Mouse (Mus musculus) spleen, postnatal 36 days (tissue): Measurements from ENCODE around the gene Reln.

Experiments used
- DNase-seq, 2 experiments: peaks; one replicate each; pipeline ENCODE4 v3.0.0; 2022; ENCODE audit warnings: low spot score in 2 of 2, mixed read lengths in 1 of 2

The Reln gene

DNA sequence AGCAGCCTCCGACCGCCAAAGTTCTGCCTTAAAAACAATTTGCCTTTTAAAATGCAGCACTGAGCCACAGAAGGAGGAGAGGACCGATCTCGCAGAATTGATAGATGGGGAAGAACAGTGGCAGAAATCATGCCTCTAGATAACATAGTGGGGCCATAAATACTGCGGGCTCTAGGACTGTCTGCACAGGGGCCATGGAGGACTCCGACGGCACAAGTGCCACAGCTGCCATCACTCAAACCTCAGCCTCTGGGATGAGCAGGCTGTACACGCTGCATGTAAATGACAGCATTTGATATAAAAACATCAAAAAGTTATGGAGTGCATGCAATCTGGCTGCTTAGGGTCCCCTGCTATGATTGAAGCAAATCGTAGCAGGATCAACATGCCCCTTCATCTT is 227.6 kb downstream of the Reln start:
- DNase-seq, result no peak

DNA sequence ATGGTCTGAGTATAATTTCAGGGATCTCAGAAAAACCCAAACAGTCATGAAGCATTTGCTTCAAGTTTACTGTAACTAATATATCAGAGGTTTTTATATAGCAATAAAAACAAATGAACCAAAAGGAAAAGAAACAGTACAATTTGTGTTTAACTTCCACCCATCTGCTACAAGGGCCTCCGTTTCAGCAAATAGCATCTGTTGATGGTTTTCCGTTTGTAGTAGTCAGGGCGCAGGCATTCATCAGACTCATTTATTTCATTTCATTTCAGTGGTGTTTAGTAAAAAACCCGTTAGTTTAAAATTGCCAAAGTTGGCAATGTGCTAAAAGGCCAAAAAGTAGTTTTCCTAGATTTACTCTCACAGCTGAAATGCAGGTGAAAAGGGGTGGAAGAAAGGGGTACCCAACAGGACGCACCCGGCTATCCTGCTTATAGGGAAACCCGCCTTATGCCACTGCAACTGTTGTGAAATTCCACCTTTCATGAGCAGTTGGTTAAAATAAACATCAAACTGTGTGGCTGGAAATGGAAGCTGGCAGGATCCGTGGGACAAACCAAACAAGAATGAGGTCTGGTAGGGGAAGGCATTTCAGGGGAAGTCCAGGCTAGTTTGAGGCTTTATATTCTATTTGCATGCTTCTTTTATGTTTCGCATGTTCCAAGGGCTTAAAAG is 237.6 kb downstream of the Reln start:
- DNase-seq, result no peak

- DNase-seq, result no peak
These were observed 249.5 kb downstream of the Reln start for GRCm38 (mm10) chr5:22094984-22095383.

GRCm38 (mm10) chr5:22094043-22094442 is 250.5 kb downstream of the Reln start:
- DNase-seq, result no peak

DNA sequence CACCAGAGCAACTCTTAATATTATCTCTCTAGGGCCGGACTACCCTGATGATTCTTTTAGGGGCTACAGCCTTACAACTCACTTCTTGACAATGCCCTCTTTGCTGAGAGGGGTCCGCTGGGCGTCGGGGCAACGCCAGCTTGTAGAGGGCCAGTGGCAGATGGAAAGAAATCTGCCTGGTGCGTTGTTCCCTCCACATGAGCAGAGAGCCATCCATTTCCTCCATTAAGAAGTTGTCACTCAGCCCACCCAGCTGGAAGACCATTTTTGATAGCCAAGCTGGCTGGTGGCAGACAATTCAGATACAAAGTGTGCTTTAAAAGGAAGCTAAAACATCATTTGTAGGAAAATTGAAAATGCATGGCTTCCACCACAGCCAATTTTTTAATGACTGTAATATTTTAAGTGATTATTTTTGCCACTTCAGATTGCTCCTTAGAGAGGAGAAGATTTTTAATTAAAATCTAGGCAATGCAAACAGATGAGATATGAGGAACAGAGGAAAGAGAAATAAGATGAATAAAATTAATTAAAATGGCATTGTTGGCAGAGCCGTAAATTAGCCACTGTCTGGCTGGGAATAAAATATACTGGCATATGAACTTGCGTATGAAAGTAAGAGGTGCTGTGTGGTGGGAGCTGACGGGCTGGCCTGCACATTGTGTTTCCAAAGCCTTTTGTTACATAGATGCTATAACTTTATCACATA is 251.2 kb downstream of the Reln start:
- no peak for DNase-seq

DNA sequence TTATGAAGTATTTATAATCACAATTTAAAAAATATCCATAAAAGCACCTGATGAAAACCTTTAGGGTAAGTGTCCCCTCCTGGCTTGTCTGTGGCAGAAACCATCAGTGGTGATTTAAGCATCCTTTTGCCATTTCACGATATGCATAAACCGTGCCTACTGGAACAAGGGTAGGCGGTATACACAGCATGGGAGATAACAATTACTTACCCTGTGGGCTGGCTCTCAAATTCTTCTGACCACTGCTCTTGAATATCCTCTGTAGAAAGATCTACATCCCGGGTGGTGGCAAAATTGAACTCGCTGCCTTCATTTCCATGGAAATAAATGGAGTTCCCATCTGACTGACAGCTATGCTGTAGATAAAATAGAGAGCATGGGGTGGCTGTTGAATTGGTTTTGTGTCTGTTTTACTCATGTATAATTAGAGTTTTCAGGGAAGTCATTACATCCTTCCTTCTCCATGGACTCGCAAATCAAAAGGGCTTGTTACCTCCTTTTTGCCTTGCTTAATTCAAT is 264.0 kb downstream of the Reln start:
- no peak for DNase-seq

- no peak for DNase-seq
These were observed 269.5 kb downstream of the Reln start for GRCm38 (mm10) chr5:22074971-22075370.

- DNase-seq, result no peak
These were observed 271.9 kb downstream of the Reln start for GRCm38 (mm10) chr5:22072591-22072990.

- no peak for DNase-seq
These were observed 285.3 kb downstream of the Reln start for GRCm38 (mm10) chr5:22059251-22059650.

- DNase-seq, result no peak
These were observed 302.7 kb downstream of the Reln start for GRCm38 (mm10) chr5:22041825-22042224.

- DNase-seq, result no peak
These were observed 304.9 kb downstream of the Reln start for GRCm38 (mm10) chr5:22039375-22040149.

GRCm38 (mm10) chr5:22035201-22035600 is 309.3 kb downstream of the Reln start:
- DNase-seq, result no peak

- DNase-seq, result no peak
These were observed 311.5 kb downstream of the Reln start for GRCm38 (mm10) chr5:22033039-22033438.

- DNase-seq, result no peak
These were observed 312.8 kb downstream of the Reln start for GRCm38 (mm10) chr5:22031653-22032052.

DNA sequence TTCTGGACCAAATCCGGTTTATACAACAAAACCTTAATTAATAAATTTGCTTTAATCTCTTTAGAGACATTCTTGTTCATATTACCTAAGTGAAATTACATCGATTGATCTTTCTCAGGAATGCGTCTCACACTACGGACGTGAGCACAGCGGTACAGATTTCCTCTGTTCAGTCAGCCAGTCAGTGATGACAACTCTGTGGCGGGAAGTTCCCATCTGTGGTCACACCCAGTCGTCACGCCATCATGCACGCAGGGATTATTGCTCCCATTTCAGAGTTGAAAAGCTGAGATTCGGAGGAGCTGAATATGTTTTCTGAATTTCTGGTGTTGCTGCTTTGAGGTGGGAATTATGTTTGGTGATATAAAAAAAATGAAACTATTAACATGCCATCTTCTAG is 316.1 kb downstream of the Reln start:
- no peak for DNase-seq

DNA sequence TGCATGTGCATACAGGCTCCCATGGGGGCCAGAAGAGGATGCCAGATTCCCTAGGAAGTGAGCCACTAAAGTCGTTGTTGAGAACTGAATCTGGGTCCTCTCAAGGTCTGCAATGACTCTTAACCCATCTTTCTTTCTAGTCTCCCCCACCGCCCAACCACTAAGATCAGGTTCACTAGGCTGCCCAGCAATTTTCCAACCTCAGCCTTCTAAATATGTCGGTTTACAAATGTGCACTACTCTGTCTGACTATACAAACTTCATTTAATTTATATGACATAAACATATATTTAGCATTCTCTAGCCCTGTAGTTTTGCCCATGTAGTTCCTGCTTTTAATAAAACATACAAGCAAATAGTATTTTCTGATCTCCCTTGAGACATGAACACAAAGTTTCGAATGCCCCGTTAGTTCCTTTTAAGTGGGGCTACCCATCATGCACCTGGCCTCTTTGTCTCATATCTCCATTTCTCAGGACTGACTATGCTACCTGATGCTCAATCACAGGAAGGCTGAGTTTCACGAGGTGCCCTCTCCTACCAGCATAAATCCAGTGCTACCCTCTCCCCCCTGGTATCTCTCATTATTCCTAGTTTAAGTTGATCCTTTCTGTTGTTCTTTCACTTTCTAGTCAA is 317.1 kb downstream of the Reln start:
- DNase-seq, result peak; percentile 29 to 33

DNA sequence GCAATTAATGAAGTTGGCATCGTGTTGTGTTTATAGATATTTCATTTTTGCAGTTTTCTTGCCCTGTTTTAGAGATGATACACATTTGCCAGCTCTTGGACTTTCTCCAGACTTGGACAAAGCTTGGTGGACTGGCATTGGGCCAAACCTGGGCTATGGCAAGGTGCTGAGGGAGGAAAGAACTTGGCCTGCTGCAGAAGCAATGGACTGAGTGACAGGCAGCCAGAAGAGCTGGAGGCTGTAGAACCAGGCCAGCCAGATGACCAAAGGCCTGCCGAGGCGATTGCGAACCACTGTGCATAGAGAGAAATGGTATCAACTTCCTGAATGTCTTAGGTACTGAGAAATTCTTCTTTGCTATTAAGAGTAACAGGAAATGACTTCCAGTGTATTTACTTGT is 318.8 kb downstream of the Reln start:
- DNase-seq, result no peak

DNA sequence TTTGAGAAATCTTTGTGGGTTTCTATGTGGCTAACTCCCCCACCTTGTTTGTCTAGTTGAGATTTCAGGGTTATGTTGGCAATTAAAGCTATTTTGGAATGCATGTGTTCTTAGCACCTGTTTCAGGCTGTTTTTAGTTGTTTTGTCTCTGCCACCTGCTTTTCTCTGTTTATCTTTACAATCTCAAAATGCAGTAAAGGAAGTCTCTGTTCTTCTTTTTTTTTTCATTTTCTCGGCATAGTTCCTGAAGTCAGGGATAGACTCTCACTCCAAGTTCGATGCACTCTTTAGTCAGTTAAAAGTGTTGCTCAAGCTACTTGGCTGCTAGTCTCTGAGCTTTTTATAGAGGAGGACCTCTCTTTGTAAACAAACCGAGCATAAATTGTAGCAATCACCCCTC is 320.4 kb downstream of the Reln start:
- no peak for DNase-seq

DNA sequence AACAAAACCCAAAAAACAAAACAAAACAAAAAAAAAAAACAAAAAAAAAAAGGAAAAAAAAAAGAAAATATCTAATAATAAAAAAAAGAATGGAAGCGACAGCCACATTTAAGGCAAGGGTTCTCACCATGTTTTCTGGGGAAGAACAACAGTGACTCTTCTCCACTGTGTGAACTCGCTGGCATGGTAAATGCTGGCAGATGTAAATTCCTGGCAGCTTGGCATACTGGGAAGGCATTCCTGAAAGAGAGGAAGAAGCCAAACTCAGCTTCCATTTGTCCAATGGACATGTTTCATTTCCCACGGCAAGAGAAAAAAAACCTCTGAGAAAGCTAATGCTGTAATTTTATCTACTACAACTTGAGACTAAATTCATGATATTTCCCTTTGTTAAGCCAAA is 326.6 kb downstream of the Reln start:
- DNase-seq, result no peak

DNA sequence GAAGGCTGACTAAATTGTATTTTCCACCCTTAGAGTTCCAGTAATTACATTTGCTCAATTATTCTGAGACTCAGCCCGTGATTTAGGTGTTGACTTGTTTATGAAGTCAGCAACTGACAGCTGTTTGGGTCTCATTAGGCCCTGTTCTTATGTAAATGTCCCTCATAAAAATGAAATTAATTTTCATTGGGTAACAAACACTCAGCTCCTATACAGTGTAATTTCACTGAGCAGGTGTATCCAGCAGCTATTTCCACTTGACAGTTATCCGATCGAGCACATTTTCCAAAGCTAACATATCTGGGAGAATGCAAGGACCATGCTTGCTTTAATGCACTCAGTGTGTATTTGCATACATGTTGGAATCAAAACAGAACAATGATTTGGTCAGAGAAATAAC is 330.0 kb downstream of the Reln start:
- no peak for DNase-seq

DNA sequence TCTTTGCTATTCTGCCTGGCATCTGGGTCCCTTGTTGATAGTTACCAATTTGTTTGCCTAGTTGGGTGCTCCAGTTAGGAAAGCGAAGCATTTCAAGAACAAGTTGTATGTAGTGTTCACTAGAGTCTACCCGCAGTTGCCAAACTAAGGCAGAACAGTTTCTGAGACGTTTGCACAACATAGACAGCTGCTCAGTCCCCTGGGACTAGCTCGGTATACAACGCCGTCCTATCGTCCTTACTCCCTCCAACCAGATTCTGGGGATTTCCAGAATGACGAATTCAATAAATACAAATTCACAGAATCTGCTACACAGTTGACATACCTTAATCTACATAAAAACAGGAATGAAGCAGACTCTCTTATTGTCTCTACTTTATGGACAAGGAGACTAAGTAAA is 335.4 kb downstream of the Reln start:
- no peak for DNase-seq
